Mouse (Mus musculus): ENCODE data around the gene Mrpl9.
A peak's percentile ranks its signal among the peaks of the same experiment; 100 is the strongest.

The Mrpl9 gene

GRCm38 (mm10) chr3:94465632-94466430 lies 22.7 kb downstream of the Mrpl9 start:
- DNase-seq (ENCODE audit: low read depth in 1 of 2, low spot score in 2 of 2): no peak

GRCm38 (mm10) chr3:94468931-94469330 lies 25.8 kb downstream of the Mrpl9 start:
- no peak for DNase-seq (ENCODE audit: low read depth in 1 of 2, low spot score in 2 of 2)

- DNase-seq (ENCODE audit: low read depth in 1 of 2, low spot score in 2 of 2): no peak
These were observed 29.5 kb downstream of the Mrpl9 start for GRCm38 (mm10) chr3:94472447-94473114.

GRCm38 (mm10) chr3:94473115-94473505 lies 30.0 kb downstream of the Mrpl9 start:
- no peak for DNase-seq (ENCODE audit: low read depth in 1 of 2, low spot score in 2 of 2)

GRCm38 (mm10) chr3:94473567-94474232 lies 30.6 kb downstream of the Mrpl9 start:
- no peak for DNase-seq (ENCODE audit: low read depth in 1 of 2, low spot score in 2 of 2)

- DNase-seq (ENCODE audit: low read depth in 1 of 2, low spot score in 2 of 2): no peak
These were observed 33.4 kb downstream of the Mrpl9 start for GRCm38 (mm10) chr3:94476301-94477035.

GRCm38 (mm10) chr3:94477444-94477843 lies 34.3 kb downstream of the Mrpl9 start:
- DNase-seq (ENCODE audit: low read depth in 1 of 2, low spot score in 2 of 2): no peak

- DNase-seq (ENCODE audit: low read depth in 1 of 2, low spot score in 2 of 2): no peak
These were observed 34.9 kb downstream of the Mrpl9 start, which contains the start of gene Celf3 for GRCm38 (mm10) chr3:94477981-94478422. Celf3 (plus strand) TSS chr3:94478295.

- DNase-seq (ENCODE audit: low read depth in 1 of 2, low spot score in 2 of 2): no peak
These were observed 35.6 kb downstream of the Mrpl9 start for GRCm38 (mm10) chr3:94478591-94479169.

GRCm38 (mm10) chr3:94479564-94479963 lies 36.4 kb downstream of the Mrpl9 start:
- DNase-seq (ENCODE audit: low read depth in 1 of 2, low spot score in 2 of 2): no peak

GRCm38 (mm10) chr3:94480291-94480884 lies 37.3 kb downstream of the Mrpl9 start, which contains the start of gene Riiad1:
Riiad1 (minus strand) TSS chr3:94480341.
- no peak for DNase-seq (ENCODE audit: low read depth in 1 of 2, low spot score in 2 of 2)

- no peak for DNase-seq (ENCODE audit: low read depth in 1 of 2, low spot score in 2 of 2)
These were observed 38.3 kb downstream of the Mrpl9 start for GRCm38 (mm10) chr3:94481429-94481828.

- DNase-seq (ENCODE audit: low read depth in 1 of 2, low spot score in 2 of 2): peak; percentile 72
These were observed 39.8 kb downstream of the Mrpl9 start for GRCm38 (mm10) chr3:94482764-94483385.

- no peak for DNase-seq (ENCODE audit: low read depth in 1 of 2, low spot score in 2 of 2)
These were observed 40.8 kb downstream of the Mrpl9 start for GRCm38 (mm10) chr3:94483790-94484439.

- DNase-seq (ENCODE audit: low read depth in 1 of 2, low spot score in 2 of 2): no peak
These were observed 42.8 kb downstream of the Mrpl9 start for GRCm38 (mm10) chr3:94485922-94486321.

GRCm38 (mm10) chr3:94487581-94487980 lies 44.5 kb downstream of the Mrpl9 start:
- no peak for DNase-seq (ENCODE audit: low read depth in 1 of 2, low spot score in 2 of 2)

- DNase-seq (ENCODE audit: low read depth in 1 of 2, low spot score in 2 of 2): no peak
These were observed 54.0 kb downstream of the Mrpl9 start for GRCm38 (mm10) chr3:94497162-94497561.

Data from monocyte, adult 2 months (primary cell).